Mouse (Mus musculus) liver, embryonic 13.5 days (tissue): ENCODE data around the gene Pgap3. TPM values are rescaled to one million over a fixed set of nuclear protein-coding genes. Genes with fewer than 3 reads are reported as not detected.

Source experiments
- ATAC-seq: fragments of 200-750 bp; cut with Nextera tagmentation; 2 replicates; pipeline ENCODE4 v1.8.0; 2017; ENCODE audit warnings: low read depth, mild to moderate bottlenecking, moderate number of reproducible peaks, moderate library complexity
- DNase-seq: peaks from one replicate; pipeline ENCODE4 v3.0.0; 2022
- H3K27ac ChIP-seq: fragments of 300-500 bp; sonication (generic); 2 replicates; pipeline ENCODE4 v1.5.1; 2015; ENCODE audit warnings: moderate library complexity, mild to moderate bottlenecking, inconsistent platforms
- H3K27me3 ChIP-seq: fragments of 300-500 bp; sonication (generic); 2 replicates; pipeline ENCODE4 v1.6.1; 2015; ENCODE audit warnings: mild to moderate bottlenecking, inconsistent platforms
- H3K36me3 ChIP-seq: fragments of 300-500 bp; sonication (generic); 2 replicates; pipeline ENCODE4 v1.6.1; 2015; ENCODE audit warnings: mild to moderate bottlenecking, inconsistent platforms
- H3K4me1 ChIP-seq: fragments of 300-500 bp; sonication (generic); replicated peaks from 2 replicates; pipeline ENCODE4 v1.6.1; 2015; ENCODE audit warnings: inconsistent platforms
- H3K4me2 ChIP-seq: fragments of 300-500 bp; sonication (generic); 2 replicates; pipeline ENCODE4 v1.6.1; 2015; ENCODE audit warnings: inconsistent platforms, mild to moderate bottlenecking, moderate library complexity
- H3K4me3 ChIP-seq: fragments of 300-500 bp; sonication (generic); replicated peaks from 2 replicates; pipeline ENCODE4 v1.5.1; 2015; ENCODE audit warnings: mild to moderate bottlenecking, inconsistent platforms
- H3K9ac ChIP-seq: fragments of 300-500 bp; sonication (generic); 2 replicates; pipeline ENCODE4 v1.6.1; 2015; ENCODE audit warnings: mild to moderate bottlenecking, inconsistent platforms
- H3K9me3 ChIP-seq: fragments of 300-500 bp; sonication (generic); replicated peaks from 2 replicates; pipeline ENCODE4 v1.6.1; 2016; ENCODE audit warnings: inconsistent platforms
- WGBS: fragments of 180-500 bp; shearing (Covaris S2); methylation state at CpG from one replicate; pipeline ENCODE4 v1.1.7; 2015; ENCODE audit not compliant: insufficient replicate concordance; 5-methylcytosine and 5-hydroxymethylcytosine counted together
- polyA plus RNA-seq: library from polyadenylated mRNA; unstranded; fragments of >200 nt; fragmentation: Nextera tagmentation; extraction: Ambion mirVana; gene quantifications from 2 replicates; pipeline ENCODE4 v1.2.1, GENCODE M21; 2015

Gene Pgap3
- polyA plus RNA-seq, 1 experiment from 2014 or later: 3.1 TPM

GRCm38 (mm10) chr11:98339679-98340287 lies 60.5 kb downstream of the Pgap3 start:
- Histone ChIP-seq H3K36me3 (no peaks in the 10 kb centered on the region), H3K27ac (no peak overlapping the region), H3K9ac (no peak overlapping the region), H3K9me3 (no peaks in the 10 kb centered on the region), H3K27me3 (peaks cover 93% of the 10 kb centered on the region), H3K4me2 (peak overlapping the region; percentile 62; the same call in 1 of the 2 replicates), H3K4me1 (peaks cover 23% of the 10 kb centered on the region), H3K4me3 (no peak overlapping the region)
- WGBS: 10% methylated on average over 11 of the region's 11 CpGs
- peak; percentile 31; the same call in 1 of the 2 replicates for ATAC-seq
- no peak for DNase-seq

GRCm38 (mm10) chr11:98339071-98339501 lies 61.2 kb downstream of the Pgap3 start:
- WGBS: 2% methylated on average over 19 of the region's 19 CpGs
- peaks cover 28% of the 10 kb centered on the region for H3K4me1 ChIP-seq

More at GRCm38 (mm10) chr11:98339071-98339501, 61.2 kb downstream of the Pgap3 start:
- Histone ChIP-seq H3K4me3 (peak overlapping the region; percentile 49), H3K4me2 (peak overlapping the region; percentile 62), H3K9ac (no peak overlapping the region), H3K36me3 (no peaks in the 10 kb centered on the region), H3K9me3 (no peaks in the 10 kb centered on the region), H3K27ac (no peak overlapping the region), H3K27me3 (peaks cover 95% of the 10 kb centered on the region)
- DNase-seq: no peak
- ATAC-seq: no peak

Other genes with a start within 250 kb of the Pgap3 start
- 30.1 and 38.9 TPM in 2 replicates for gene Med1, start 207.2 kb downstream of the Pgap3 start, polyA plus RNA-seq
- gene Cdk12, start 197.4 kb downstream of the Pgap3 start, polyA plus RNA-seq: 5.4 and 5.9 TPM in 2 replicates
- gene Neurod2, start 70.8 kb downstream of the Pgap3 start, polyA plus RNA-seq: not detected in 2 replicates
- 0.13 and 0.19 TPM in 2 replicates for gene Ppp1r1b, start 52.1 kb downstream of the Pgap3 start, polyA plus RNA-seq
- gene Stard3, start 42.1 kb downstream of the Pgap3 start, polyA plus RNA-seq: 14.1 and 15.7 TPM in 2 replicates
- gene Tcap, start 16.7 kb downstream of the Pgap3 start, polyA plus RNA-seq: 0.15 and 0.59 TPM in 2 replicates
- gene Pnmt, start 14.0 kb downstream of the Pgap3 start, polyA plus RNA-seq: not detected in 2 replicates
- 2.2 and 2.6 TPM in 2 replicates for gene Erbb2, start 12.0 kb upstream of the Pgap3 start, polyA plus RNA-seq
- 66.8 and 72.0 TPM in 2 replicates for gene Mien1, start 38.5 kb upstream of the Pgap3 start, polyA plus RNA-seq
- 17.4 and 20.5 TPM in 2 replicates for gene Grb7, start 45.9 kb upstream of the Pgap3 start, polyA plus RNA-seq
- gene Ikzf3, start 145.5 kb upstream of the Pgap3 start, polyA plus RNA-seq: 0.06 TPM in 1 of 2 replicates, not detected in the other
- 0.45 and 0.58 TPM in 2 replicates for gene Zpbp2, start 150.6 kb upstream of the Pgap3 start, polyA plus RNA-seq
- 41.5 and 41.7 TPM in 2 replicates for gene Ormdl3, start 186.9 kb upstream of the Pgap3 start, polyA plus RNA-seq
- not detected in 2 replicates for gene Lrrc3c, start 197.8 kb upstream of the Pgap3 start, polyA plus RNA-seq
- 0.53 and 0.90 TPM in 2 replicates for gene Gm12355, start 225.2 kb upstream of the Pgap3 start, polyA plus RNA-seq
- not detected in 2 replicates for gene Gsdma3, start 225.9 kb upstream of the Pgap3 start, polyA plus RNA-seq
- gene Gsdma2, start 246.3 kb upstream of the Pgap3 start, polyA plus RNA-seq: not detected in 2 replicates